Mouse (Mus musculus): ENCODE measurements around the gene Tnfrsf21. TPM values are rescaled to one million over a fixed set of nuclear protein-coding genes. Genes with fewer than 3 reads are reported as not detected.

Tnfrsf21 gene
- total RNA-seq, 1 experiment from 2014 or later, result 10.5 TPM

GRCm38 (mm10) chr17:43025048-43025447 lies 8.7 kb downstream of the Tnfrsf21 start:
- DNase-seq, result no peak

DNA sequence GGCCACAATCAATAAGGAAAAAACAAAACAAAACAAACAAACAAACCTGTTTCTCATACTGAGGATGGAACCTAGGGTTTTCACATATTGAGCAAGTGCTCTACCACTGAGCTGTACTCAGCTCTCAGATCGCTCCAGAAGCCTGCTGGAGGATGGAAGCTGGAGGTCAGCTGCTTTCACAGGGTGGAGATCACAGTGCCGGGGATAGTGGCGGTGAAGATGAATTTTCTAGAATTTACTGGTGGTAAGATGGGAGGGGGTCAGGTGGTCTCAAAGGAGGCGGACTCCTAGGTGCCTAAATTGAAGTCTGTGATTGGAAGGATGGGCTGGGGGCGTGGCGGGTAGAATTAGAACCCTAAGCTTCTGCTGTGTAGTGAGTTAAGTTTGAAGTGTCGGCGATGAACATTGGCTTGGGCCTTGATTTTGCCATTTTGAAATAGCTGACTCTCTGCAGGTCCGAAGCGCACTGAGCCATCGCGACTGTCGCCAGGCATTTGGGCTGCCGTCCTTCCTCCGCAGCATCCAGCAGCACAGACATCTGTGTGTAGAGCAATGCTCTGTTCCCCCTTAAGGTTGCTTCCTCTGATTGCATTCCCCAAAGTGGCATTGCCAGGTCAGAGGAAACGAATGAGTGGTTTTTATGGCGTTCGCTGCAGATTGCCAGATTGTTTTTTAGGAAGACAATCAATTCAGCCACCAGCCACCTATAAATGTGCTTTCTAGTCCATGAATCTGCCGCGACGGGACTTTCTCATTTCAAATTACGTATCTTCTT lies 9.7 kb downstream of the Tnfrsf21 start:
- no peak for DNase-seq

DNA sequence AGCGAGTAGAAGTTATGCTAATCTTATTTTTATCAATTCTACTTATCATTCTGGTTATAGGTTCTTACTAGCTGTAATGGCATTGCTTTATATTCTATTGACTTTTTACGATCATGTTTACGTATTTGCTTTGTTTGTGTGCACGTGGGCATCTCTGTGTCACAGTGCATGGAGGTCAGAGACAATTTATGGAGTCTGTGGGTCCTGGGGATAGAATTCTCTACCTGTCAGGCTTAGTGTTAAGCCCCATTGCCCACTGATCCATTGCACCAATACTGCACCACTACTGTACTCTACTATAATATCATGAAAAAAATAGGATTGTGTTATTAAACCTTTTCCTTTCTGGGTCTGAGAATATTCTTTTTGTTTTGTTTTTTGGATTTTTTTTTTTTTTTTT lies 10.4 kb downstream of the Tnfrsf21 start:
- no peak for DNase-seq

GRCm38 (mm10) chr17:43029546-43029945 lies 13.2 kb downstream of the Tnfrsf21 start:
- no peak for DNase-seq

GRCm38 (mm10) chr17:43030290-43030689 lies 13.9 kb downstream of the Tnfrsf21 start:
- DNase-seq, result no peak

DNA sequence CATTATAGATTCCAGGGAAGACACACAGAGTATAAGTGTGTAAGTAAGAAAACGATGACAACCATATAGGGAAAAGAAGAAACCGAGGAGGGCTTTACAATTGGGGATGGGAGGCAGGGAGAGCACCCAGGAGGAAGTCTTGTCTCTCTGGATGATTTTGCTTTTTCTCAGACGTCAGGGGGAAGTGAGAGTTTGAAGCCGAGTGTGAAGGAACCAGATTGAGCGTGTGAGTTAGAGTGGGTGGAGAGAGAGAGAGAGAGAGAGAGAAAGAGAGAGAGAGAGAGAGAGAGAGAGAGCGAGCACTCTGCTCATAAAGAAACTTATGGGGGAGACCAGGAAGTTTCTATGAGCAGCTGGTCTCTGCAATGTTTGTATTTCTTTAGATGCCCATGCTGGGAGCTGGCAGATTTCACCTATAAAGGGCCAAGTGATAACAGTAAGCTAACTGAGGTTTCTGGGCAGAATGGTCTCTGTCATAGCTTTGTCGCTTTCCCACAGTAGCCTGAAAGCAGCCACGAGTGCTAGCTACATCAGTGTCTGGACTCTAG lies 16.2 kb downstream of the Tnfrsf21 start:
- no peak for DNase-seq

GRCm38 (mm10) chr17:43035386-43035785 lies 19.0 kb downstream of the Tnfrsf21 start:
- no peak for DNase-seq

GRCm38 (mm10) chr17:43036058-43036757 lies 19.9 kb downstream of the Tnfrsf21 start:
- no peak for DNase-seq

- no peak for DNase-seq
Measured at GRCm38 (mm10) chr17:43040571-43040970, 24.2 kb downstream of the Tnfrsf21 start.

DNA sequence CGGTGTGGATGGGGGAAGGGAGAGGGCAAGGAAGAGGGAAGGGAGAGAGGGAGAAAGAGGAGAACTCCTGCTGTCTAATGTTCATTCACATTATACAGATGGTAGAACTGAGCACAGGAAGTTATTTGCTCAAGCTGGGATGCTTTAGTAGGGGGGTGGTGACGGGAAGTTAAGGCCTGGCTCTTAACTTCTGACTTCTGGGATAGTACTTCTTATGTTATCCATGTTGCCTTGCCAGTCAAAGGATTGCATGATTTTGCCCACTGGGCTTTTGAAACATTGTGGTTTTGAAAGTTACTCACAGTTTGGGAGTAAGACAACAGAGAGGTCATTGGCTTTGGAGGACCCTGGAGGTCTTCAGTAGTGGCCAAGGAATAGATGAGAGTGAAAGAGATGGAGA lies 34.3 kb downstream of the Tnfrsf21 start:
- DNase-seq, result no peak

- no peak for DNase-seq
Measured at GRCm38 (mm10) chr17:43052791-43053190, 36.4 kb downstream of the Tnfrsf21 start.

- DNase-seq, result no peak
Measured at GRCm38 (mm10) chr17:43053943-43054342, 37.6 kb downstream of the Tnfrsf21 start.

DNA sequence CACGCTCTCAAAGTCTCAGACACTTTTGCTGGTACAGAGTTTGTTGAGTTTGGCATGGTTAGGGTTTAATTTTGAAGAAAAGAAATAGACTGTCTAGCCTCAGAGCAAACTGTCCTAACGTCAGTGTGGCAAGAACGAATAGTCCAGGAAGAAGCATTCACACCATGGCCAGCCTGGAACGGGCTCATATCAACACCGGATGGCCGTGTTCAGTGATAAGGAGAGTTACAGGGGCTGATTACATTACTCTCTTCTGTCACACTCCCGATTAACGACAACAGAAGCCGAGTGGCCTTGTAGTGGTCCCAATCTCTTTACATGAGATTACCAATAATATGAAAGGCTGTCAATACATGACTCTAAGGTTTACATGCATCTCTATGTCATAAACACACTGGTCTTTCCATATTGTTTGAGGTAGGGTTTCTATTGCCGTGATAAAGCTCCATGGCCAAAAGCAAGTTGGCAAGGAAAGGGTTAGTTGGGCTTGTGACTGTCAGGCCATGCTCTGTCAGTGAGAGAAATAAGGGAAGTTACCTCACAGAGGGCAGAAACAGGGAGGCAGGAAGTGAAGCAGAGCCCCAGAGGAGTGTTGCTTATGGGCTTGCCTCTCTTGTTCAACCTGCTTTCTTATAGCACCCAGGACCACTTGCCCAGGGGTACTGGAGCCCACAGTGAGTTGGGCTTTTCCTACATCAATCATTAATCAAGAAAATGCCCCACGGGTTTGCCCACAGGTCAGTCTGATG lies 42.1 kb downstream of the Tnfrsf21 start:
- no peak for DNase-seq

GRCm38 (mm10) chr17:43064705-43065104 lies 48.4 kb downstream of the Tnfrsf21 start:
- no peak for DNase-seq

DNA sequence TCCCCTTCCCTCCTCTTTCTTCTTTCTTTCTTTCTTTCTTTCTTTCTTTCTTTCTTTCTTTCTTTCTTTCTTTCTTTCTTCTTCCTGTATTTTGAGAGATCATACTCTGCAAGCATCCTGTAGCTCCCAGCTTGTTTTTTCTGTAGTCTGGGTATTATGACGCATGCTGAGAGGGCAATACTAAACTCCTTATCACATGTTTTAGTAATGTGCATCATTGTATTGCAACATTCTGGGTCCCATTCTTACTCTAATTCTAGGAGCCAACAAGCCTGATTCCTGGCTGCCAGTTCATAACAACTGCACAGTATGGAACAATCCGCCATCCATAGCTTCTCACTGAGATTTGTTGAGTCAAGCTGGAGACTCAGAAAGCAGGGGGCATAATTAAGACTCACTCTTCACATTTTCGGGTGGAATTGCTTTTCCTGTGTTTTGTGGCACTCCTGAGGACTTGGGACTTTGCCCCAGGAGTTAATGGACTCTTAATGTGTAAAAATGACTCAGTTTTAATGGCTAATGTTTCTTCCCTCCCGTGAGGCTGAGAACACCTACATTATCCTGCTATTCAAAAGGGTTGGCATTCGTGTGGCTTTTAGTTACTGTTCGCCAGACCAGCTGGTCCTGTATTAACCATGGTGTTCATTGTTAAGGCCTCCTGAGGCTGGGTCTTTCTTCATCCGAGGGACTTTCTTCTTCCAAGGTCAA lies 52.6 kb downstream of the Tnfrsf21 start:
- DNase-seq, result no peak

GRCm38 (mm10) chr17:43070946-43071345 lies 54.6 kb downstream of the Tnfrsf21 start:
- DNase-seq, result no peak

- no peak for DNase-seq
Measured at GRCm38 (mm10) chr17:43072142-43072786, 55.9 kb downstream of the Tnfrsf21 start.

DNA sequence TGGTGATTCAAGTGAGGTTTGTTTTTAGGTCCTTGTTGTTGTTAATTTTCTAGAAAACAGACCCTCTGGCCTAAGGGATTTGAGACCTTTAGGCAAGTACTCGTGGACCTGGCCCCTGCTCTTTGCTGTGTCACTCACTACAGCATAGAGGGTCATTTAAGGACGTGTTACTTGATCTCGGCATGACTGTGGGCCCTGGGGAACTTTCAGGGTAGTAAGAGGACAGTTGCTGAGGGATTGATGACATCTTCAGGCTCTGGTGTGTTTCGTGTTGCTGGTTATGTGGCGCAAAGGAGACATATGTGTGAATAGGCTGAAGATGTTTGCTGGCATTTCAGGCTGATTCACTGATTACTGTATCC lies 56.4 kb downstream of the Tnfrsf21 start:
- no peak for DNase-seq

- no peak for DNase-seq
Measured at GRCm38 (mm10) chr17:43074391-43074790, 58.0 kb downstream of the Tnfrsf21 start.

DNA sequence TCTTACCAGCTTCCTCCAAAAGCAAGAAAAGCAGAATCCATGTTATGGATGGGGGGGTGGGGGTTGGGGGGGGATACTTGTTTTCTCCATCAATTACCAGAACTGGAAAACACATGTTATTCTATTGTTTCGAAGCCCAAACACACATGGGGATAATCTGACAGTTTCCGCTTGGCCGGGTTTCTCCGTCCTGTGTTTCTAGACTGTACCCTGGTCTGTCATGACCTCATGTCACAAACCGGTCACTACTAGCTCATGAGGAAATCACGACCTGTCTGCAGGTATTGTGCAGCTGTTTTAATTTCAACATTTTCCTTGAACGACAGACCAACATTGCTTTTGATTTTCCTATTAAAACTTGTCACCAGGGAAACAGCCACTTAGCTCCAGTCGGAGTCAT lies 58.7 kb downstream of the Tnfrsf21 start:
- DNase-seq, result no peak

GRCm38 (mm10) chr17:43075937-43076336 lies 59.6 kb downstream of the Tnfrsf21 start:
- no peak for DNase-seq
